Mouse (Mus musculus) stomach, embryonic 15.5 days (tissue): Measurements from ENCODE around the gene Vmn1r8. TPM values are rescaled to one million over a fixed set of nuclear protein-coding genes. Genes with fewer than 3 reads are reported as not detected.
"Not testable (repeated sequence)": the region's sequence is repeated elsewhere in the genome, so short reads cannot be mapped to it uniquely, and the experiment has no call there.

Experiments
- ATAC-seq: fragments of 200-750 bp; cut with Nextera tagmentation; 2 replicates; pipeline ENCODE4 v1.8.0; 2017; ENCODE audit warnings: low read depth, moderate number of reproducible peaks, moderate TSS enrichment; ENCODE audit not compliant: insufficient read depth, low FRiP score
- H3K27ac ChIP-seq: fragments of 300-500 bp; sonication (generic); 2 replicates; pipeline ENCODE4 v1.5.1; 2015; ENCODE audit warnings: mild to moderate bottlenecking, inconsistent platforms
- H3K27me3 ChIP-seq: fragments of 300-500 bp; sonication (generic); replicated peaks from 2 replicates; pipeline ENCODE4 v1.6.1; 2015; ENCODE audit warnings: inconsistent platforms
- H3K36me3 ChIP-seq: fragments of 300-500 bp; sonication (generic); 2 replicates; pipeline ENCODE4 v1.6.1; 2015; ENCODE audit warnings: inconsistent platforms
- H3K4me1 ChIP-seq: fragments of 300-500 bp; sonication (generic); 2 replicates; pipeline ENCODE4 v1.6.1; 2015; ENCODE audit warnings: inconsistent platforms
- H3K4me2 ChIP-seq: fragments of 300-500 bp; sonication (generic); 2 replicates; pipeline ENCODE4 v1.6.1; 2015; ENCODE audit warnings: mild to moderate bottlenecking, inconsistent platforms
- H3K4me3 ChIP-seq: fragments of 300-500 bp; sonication (generic); replicated peaks from 2 replicates; pipeline ENCODE4 v1.5.1; 2015; ENCODE audit warnings: inconsistent platforms
- H3K9ac ChIP-seq: fragments of 300-500 bp; sonication (generic); 2 replicates; pipeline ENCODE4 v1.6.1; 2015; ENCODE audit warnings: inconsistent platforms
- H3K9me3 ChIP-seq: fragments of 300-500 bp; sonication (generic); 2 replicates; pipeline ENCODE4 v1.6.1; 2016; ENCODE audit warnings: inconsistent platforms
- WGBS: fragments of 180-500 bp; shearing (Covaris S2); methylation state at CpG from one replicate; pipeline ENCODE4 v1.1.7; 2015; 5-methylcytosine and 5-hydroxymethylcytosine counted together
- polyA plus RNA-seq: library from polyadenylated mRNA; unstranded; fragments of >200 nt; fragmentation: Nextera tagmentation; extraction: Ambion mirVana; gene quantifications from 2 replicates; pipeline ENCODE4 v1.2.1, GENCODE M21; 2015

Vmn1r8 gene
- polyA plus RNA-seq, result not detected in 2 replicates

- no peak for ATAC-seq
- no peaks in the 10 kb centered on the region for H3K36me3 ChIP-seq
- no peak within 1 kb of the TSS for H3K4me3 ChIP-seq
- H3K27me3 ChIP-seq, result no peaks in the 10 kb centered on the region
- no peak within 1 kb of the TSS for H3K9ac ChIP-seq
- no peaks in the 10 kb centered on the region for H3K4me1 ChIP-seq
- no peak within 1 kb of the TSS for H3K4me2 ChIP-seq
- no peak within 1 kb of the TSS for H3K27ac ChIP-seq
- no peaks in the 10 kb centered on the region for H3K9me3 ChIP-seq
Observed at GRCm38 (mm10) chr6:57031984-57032383, at the start of gene Vmn1r8. Gene Vmn1r8 (plus strand): TSS chr6:57032284.

GRCm38 (mm10) chr6:56996943-56997342 lies 35.1 kb upstream of the Vmn1r8 start, which contains the start of gene Vmn1r6:
Gene Vmn1r6 (plus strand): TSS chr6:56997243.
- Histone ChIP-seq H3K4me2 (no peak within 1 kb of the TSS), H3K9ac (no peak within 1 kb of the TSS), H3K27me3 (no peaks in the 10 kb centered on the region), H3K36me3 (no peaks in the 10 kb centered on the region), H3K4me3 (no peak within 1 kb of the TSS), H3K4me1 (no peaks in the 10 kb centered on the region), H3K27ac (no peak within 1 kb of the TSS), H3K9me3 (no peaks in the 10 kb centered on the region)
- ATAC-seq, result no peak
- 80% methylated on average over 2 of the region's 2 CpGs for WGBS

- not testable (repeated sequence) for H3K4me3 ChIP-seq, H3K27ac ChIP-seq, H3K4me2 ChIP-seq, H3K4me1 ChIP-seq, H3K9me3 ChIP-seq, H3K36me3 ChIP-seq, H3K27me3 ChIP-seq, ATAC-seq, H3K9ac ChIP-seq
- WGBS, result 83% methylated on average over 2 of the region's 2 CpGs
Observed at GRCm38 (mm10) chr6:57025224-57025623, 6.9 kb upstream of the Vmn1r8 start, which contains the start of gene Vmn1r7. Gene Vmn1r7 (minus strand): TSS chr6:57025324.

GRCm38 (mm10) chr6:57034674-57035073 lies 2.6 kb downstream of the Vmn1r8 start:
- no peaks in the 10 kb centered on the region for H3K27me3 ChIP-seq
- H3K36me3 ChIP-seq, result no peaks in the 10 kb centered on the region
- no peak overlapping the region for H3K4me3 ChIP-seq
- no peak overlapping the region for H3K27ac ChIP-seq
- no peak overlapping the region for H3K4me2 ChIP-seq
- no peaks in the 10 kb centered on the region for H3K9me3 ChIP-seq
- no peak overlapping the region for H3K9ac ChIP-seq
- H3K4me1 ChIP-seq, result no peaks in the 10 kb centered on the region
- no peak for ATAC-seq
- 81% methylated on average over 2 of the region's 2 CpGs for WGBS

GRCm38 (mm10) chr6:57063730-57064129 lies 31.6 kb downstream of the Vmn1r8 start:
- no peak overlapping the region for H3K4me3 ChIP-seq
- H3K36me3 ChIP-seq, result no peaks in the 10 kb centered on the region
- no peak overlapping the region for H3K27ac ChIP-seq
- no peaks in the 10 kb centered on the region for H3K9me3 ChIP-seq
- H3K9ac ChIP-seq, result no peak overlapping the region
- ATAC-seq, result no peak
- no peaks in the 10 kb centered on the region for H3K27me3 ChIP-seq
- no peak overlapping the region for H3K4me2 ChIP-seq
- no peaks in the 10 kb centered on the region for H3K4me1 ChIP-seq

- no peak for ATAC-seq
- H3K27ac ChIP-seq, result no peak within 1 kb of the TSS
- H3K27me3 ChIP-seq, result no peaks in the 10 kb centered on the region
- H3K4me3 ChIP-seq, result no peak within 1 kb of the TSS
- 78% methylated on average over 2 of the region's 2 CpGs for WGBS
- no peaks in the 10 kb centered on the region for H3K4me1 ChIP-seq
- no peak within 1 kb of the TSS for H3K9ac ChIP-seq
- H3K4me2 ChIP-seq, result no peak within 1 kb of the TSS
- no peaks in the 10 kb centered on the region for H3K36me3 ChIP-seq
- no peaks in the 10 kb centered on the region for H3K9me3 ChIP-seq
Observed at GRCm38 (mm10) chr6:57066487-57066886, 34.4 kb downstream of the Vmn1r8 start, which contains the start of gene Vmn1r9. Gene Vmn1r9 (plus strand): TSS chr6:57066787.

Other genes with a start within 250 kb of the Vmn1r8 start
- gene Kbtbd2, start 234.5 kb upstream of the Vmn1r8 start, polyA plus RNA-seq, result 26.1 and 27.6 TPM in 2 replicates
- 145 and 153 TPM in 2 replicates for gene Fkbp9, start 200.2 kb upstream of the Vmn1r8 start, polyA plus RNA-seq
- 76.0 and 83.0 TPM in 2 replicates for gene Nt5c3, start 108.4 kb upstream of the Vmn1r8 start, polyA plus RNA-seq
- gene Vmn1r4, start 108.3 kb upstream of the Vmn1r8 start, polyA plus RNA-seq, result 0.36 TPM in 2 replicates
- gene Vmn1r5, start 62.0 kb upstream of the Vmn1r8 start, polyA plus RNA-seq, result not detected in 2 replicates
- not detected in 2 replicates for gene Vmn1r6, start 35.0 kb upstream of the Vmn1r8 start, polyA plus RNA-seq
- gene Vmn1r7, start 7.0 kb upstream of the Vmn1r8 start, polyA plus RNA-seq, result not detected in 2 replicates
- not detected in 2 replicates for gene Vmn1r9, start 34.5 kb downstream of the Vmn1r8 start, polyA plus RNA-seq
- not detected in 2 replicates for gene Vmn1r10, start 77.2 kb downstream of the Vmn1r8 start, polyA plus RNA-seq
- not detected in 2 replicates for gene Vmn1r11, start 101.2 kb downstream of the Vmn1r8 start, polyA plus RNA-seq
- not detected in 2 replicates for gene Vmn1r12, start 124.6 kb downstream of the Vmn1r8 start, polyA plus RNA-seq
- not detected in 2 replicates for gene Vmn1r13, start 171.0 kb downstream of the Vmn1r8 start, polyA plus RNA-seq
- not detected in 2 replicates for gene Vmn1r14, start 199.4 kb downstream of the Vmn1r8 start, polyA plus RNA-seq
- gene Vmn1r15, start 225.7 kb downstream of the Vmn1r8 start, polyA plus RNA-seq, result not detected in 2 replicates